Mouse (Mus musculus) left cerebral cortex, adult 8-10 months (tissue): ENCODE data around the gene Zfp248. TPM values are rescaled to one million over a fixed set of nuclear protein-coding genes. Genes with fewer than 3 reads are reported as not detected.

Experiments used
- DNase-seq, 2 experiments: peaks; one replicate each; pipeline ENCODE4 v3.0.0; 2022; ENCODE audit warnings: low spot score in 2 of 2
- total RNA-seq, 4 experiments: library from RNA; stranded (reverse); gene quantifications; 2 replicates each; pipeline ENCODE4 v1.2.4; 2022

Zfp248 gene
- total RNA-seq, result 10 to 100 TPM; 16.5 to 26.3 (median 18.5) TPM

GRCm38 (mm10) chr6:118455042-118455631 lies at the start of gene Zfp248:
Gene Zfp248 (minus strand): TSS chr6:118455528.
- DNase-seq, result peak; percentile 88 to 93

- no peak for DNase-seq
Observed at GRCm38 (mm10) chr6:118499010-118499409, 43.7 kb upstream of the Zfp248 start.

- no peak for DNase-seq
Observed at GRCm38 (mm10) chr6:118482125-118482524, 26.8 kb upstream of the Zfp248 start.

GRCm38 (mm10) chr6:118478957-118479708 lies 23.8 kb upstream of the Zfp248 start, which contains the start of gene Zfp9:
Gene Zfp9 (minus strand): TSS chr6:118479320.
- DNase-seq, result peak; percentile 69 to 83

- DNase-seq, result no peak
Observed at GRCm38 (mm10) chr6:118477875-118478785, 22.8 kb upstream of the Zfp248 start.

- DNase-seq, result no peak
Observed at GRCm38 (mm10) chr6:118462069-118462705, 6.9 kb upstream of the Zfp248 start.

GRCm38 (mm10) chr6:118457726-118458125 lies 2.4 kb upstream of the Zfp248 start:
- DNase-seq, result no peak

GRCm38 (mm10) chr6:118454452-118454851 lies 876 bp downstream of the Zfp248 start:
- peak in 1 of 2 experiments; percentile 29 for DNase-seq

- DNase-seq, result no peak
Observed at GRCm38 (mm10) chr6:118431502-118431901, 23.8 kb downstream of the Zfp248 start.

GRCm38 (mm10) chr6:118426666-118427065 lies 28.7 kb downstream of the Zfp248 start:
- DNase-seq, result no peak

GRCm38 (mm10) chr6:118419050-118419920 lies 36.0 kb downstream of the Zfp248 start, which contains the start of gene Bms1:
Gene Bms1 (minus strand): TSS chr6:118419474.
- peak; percentile 88 to 94 for DNase-seq

- no peak for DNase-seq
Observed at GRCm38 (mm10) chr6:118410428-118410827, 44.9 kb downstream of the Zfp248 start.

- DNase-seq, result no peak
Observed at GRCm38 (mm10) chr6:118408510-118408909, 46.8 kb downstream of the Zfp248 start.

- no peak for DNase-seq
Observed at GRCm38 (mm10) chr6:118406421-118406820, 48.9 kb downstream of the Zfp248 start.

- no peak for DNase-seq
Observed at GRCm38 (mm10) chr6:118390746-118391145, 64.6 kb downstream of the Zfp248 start.

- no peak for DNase-seq
Observed at GRCm38 (mm10) chr6:118385962-118386361, 69.4 kb downstream of the Zfp248 start.

GRCm38 (mm10) chr6:118381234-118381633 lies 74.1 kb downstream of the Zfp248 start:
- DNase-seq, result no peak

GRCm38 (mm10) chr6:118380630-118381029 lies 74.7 kb downstream of the Zfp248 start:
- DNase-seq, result no peak

- peak; percentile 13 to 55 for DNase-seq
Observed at GRCm38 (mm10) chr6:118379451-118380167, 75.7 kb downstream of the Zfp248 start.
